Mouse (Mus musculus): Measurements from ENCODE around the gene Sestd1.

- TF ChIP-seq CTCF (IDR thresholded peaks at IDR 0.05; ENCODE audit: extremely low read depth, insufficient read length, insufficient replicate concordance, low read depth, low read length) (peak; percentile 91; the same call in 1 of the 2 replicates), POLR2A (IDR thresholded peaks at IDR 0.05; ENCODE audit: low read depth, low read length) (no peak)
Observed at GRCm38 (mm10) chr2:77249771-77250681, 30.4 kb downstream of the Sestd1 start.
